Mouse (Mus musculus) midbrain, embryonic 15.5 days (tissue): ENCODE results near the gene Ccdc85c. TPM values are rescaled to one million over a fixed set of nuclear protein-coding genes. Genes with fewer than 3 reads are reported as not detected.
A peak's percentile ranks its signal among the peaks of the same experiment; 100 is the strongest.

ENCODE experiments used
- ATAC-seq: fragments of 200-750 bp; cut with Nextera tagmentation; replicated peaks from 2 replicates; pipeline ENCODE4 v1.8.0; 2017; ENCODE audit warnings: moderate TSS enrichment
- H3K27ac ChIP-seq: fragments of 300-500 bp; sonication (generic); 2 replicates; pipeline ENCODE4 v1.5.1; 2015; ENCODE audit warnings: mild to moderate bottlenecking, inconsistent platforms
- H3K27me3 ChIP-seq: fragments of 300-500 bp; sonication (generic); replicated peaks from 2 replicates; pipeline ENCODE4 v1.6.1; 2015; ENCODE audit warnings: inconsistent platforms
- H3K36me3 ChIP-seq: fragments of 300-500 bp; sonication (generic); replicated peaks from 2 replicates; pipeline ENCODE4 v1.6.1; 2015; ENCODE audit warnings: inconsistent platforms
- H3K4me1 ChIP-seq: fragments of 300-500 bp; sonication (generic); 2 replicates; pipeline ENCODE4 v1.6.1; 2015; ENCODE audit warnings: inconsistent platforms
- H3K4me2 ChIP-seq: fragments of 300-500 bp; sonication (generic); 2 replicates; pipeline ENCODE4 v1.6.1; 2015; ENCODE audit warnings: inconsistent platforms, mild to moderate bottlenecking, moderate library complexity
- H3K4me3 ChIP-seq: fragments of 300-500 bp; sonication (generic); 2 replicates; pipeline ENCODE4 v1.5.1; 2015; ENCODE audit warnings: mild to moderate bottlenecking, inconsistent platforms
- H3K9ac ChIP-seq: fragments of 300-500 bp; sonication (generic); 2 replicates; pipeline ENCODE4 v1.6.1; 2015; ENCODE audit warnings: mild to moderate bottlenecking, inconsistent platforms
- H3K9me3 ChIP-seq: fragments of 300-500 bp; sonication (generic); 2 replicates; pipeline ENCODE4 v1.6.1; 2016; ENCODE audit warnings: inconsistent platforms
- WGBS: fragments of 180-500 bp; shearing (Covaris S2); methylation state at CpG from one replicate; pipeline ENCODE4 v1.1.7; 2015; ENCODE audit warnings: mixed read lengths; 5-methylcytosine and 5-hydroxymethylcytosine counted together
- polyA plus RNA-seq: library from polyadenylated mRNA; unstranded; fragments of >200 nt; fragmentation: Nextera tagmentation; extraction: Ambion mirVana; gene quantifications from 2 replicates; pipeline ENCODE4 v1.2.1, GENCODE M21; 2015

Gene Ccdc85c
- polyA plus RNA-seq, 1 experiment from 2014 or later: 15.8 TPM

DNA sequence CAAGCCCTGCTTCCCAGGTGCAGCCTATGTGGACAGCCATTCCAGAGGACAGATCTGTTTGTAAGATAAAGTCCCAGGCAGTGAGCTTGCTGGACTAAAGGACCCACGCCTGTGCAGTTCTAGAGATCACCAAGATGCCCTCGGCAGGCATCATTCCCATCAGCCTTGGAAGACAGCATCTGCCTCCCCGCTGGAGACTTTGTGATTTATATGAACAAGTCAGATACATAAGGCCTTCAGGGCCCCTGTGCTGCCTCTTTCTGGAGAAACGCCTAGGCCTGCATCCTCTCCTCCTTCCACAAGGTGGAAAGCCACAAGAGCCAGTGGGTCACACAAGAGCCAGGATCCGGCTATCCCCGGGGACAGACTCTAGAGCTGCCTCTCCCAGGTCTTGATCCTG lies 33.6 kb downstream of the Ccdc85c start:
- WGBS: 38% methylated on average over 6 of the region's 6 CpGs
- Histone ChIP-seq H3K4me3 (no peak overlapping the region), H3K9me3 (no peaks in the 10 kb centered on the region), H3K27ac (peak overlapping the region; percentile 73), H3K27me3 (no peaks in the 10 kb centered on the region), H3K9ac (0 out of 2 replicates have a peak overlapping the region, but pooled peaks have one; percentile 11), H3K4me2 (no peak overlapping the region), H3K4me1 (peaks cover 86% of the 10 kb centered on the region), H3K36me3 (no peaks in the 10 kb centered on the region)
- ATAC-seq: no peak

DNA sequence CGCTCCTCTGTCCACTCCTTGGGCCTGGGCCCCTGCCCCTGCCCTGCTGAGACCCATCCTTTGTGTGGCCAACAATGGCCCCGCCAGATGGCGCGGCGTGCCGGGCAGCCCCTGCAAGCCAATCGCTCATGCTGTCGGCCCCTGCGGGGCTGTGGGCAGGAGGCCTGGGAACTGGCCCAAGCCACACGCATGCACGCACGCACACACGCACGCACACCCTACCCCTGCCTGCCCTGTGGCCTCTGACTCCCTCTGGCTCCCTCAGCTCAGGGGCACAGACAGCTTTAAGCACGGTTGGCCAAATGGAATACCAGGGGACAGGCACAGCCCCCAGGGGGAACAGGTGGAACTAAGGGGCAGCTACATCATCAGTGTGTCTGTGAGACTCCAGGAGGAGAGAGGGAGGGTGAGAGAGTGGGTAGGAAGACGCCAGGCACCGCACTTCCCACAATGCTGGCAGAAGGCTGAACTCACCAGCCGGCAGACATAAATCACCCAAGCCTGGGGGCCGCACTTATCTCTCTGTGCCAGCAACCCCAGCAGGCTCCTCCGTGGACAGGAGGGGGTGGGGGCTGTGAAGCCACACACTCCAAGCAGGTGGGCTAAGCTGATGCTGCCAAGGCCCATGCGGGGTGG lies 34.2 kb downstream of the Ccdc85c start:
- Histone ChIP-seq H3K4me3 (no peak overlapping the region), H3K9me3 (no peaks in the 10 kb centered on the region), H3K4me1 (peaks cover 85% of the 10 kb centered on the region), H3K9ac (peak overlapping the region; percentile 11), H3K4me2 (peak overlapping the region; percentile 19), H3K27me3 (no peaks in the 10 kb centered on the region), H3K27ac (peak overlapping the region; percentile 73), H3K36me3 (no peaks in the 10 kb centered on the region)
- peak; percentile 35 for ATAC-seq
- 9% methylated on average over 21 of the region's 21 CpGs for WGBS

DNA sequence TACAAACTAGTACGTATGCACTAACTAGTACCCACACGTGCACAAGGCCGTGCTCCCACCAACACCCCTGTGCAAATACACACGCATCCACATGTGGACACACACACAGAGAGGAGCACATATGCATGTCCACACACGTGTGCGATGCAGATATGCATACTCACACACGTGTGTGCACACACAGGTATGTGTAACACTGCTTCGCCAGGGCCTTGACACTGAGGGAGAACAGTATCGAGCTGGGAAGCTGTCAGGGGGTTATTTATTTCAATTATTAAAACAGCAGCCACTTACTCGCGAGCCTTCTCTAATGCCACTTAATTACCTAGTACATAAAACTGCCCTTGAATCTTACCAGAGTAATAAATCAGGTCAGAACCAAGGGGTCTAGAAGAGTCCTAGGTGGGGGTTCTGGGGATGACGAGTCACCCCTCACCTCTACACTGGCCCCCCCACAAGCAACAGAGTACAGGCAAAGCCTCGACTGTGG lies 34.8 kb downstream of the Ccdc85c start:
- Histone ChIP-seq H3K4me3 (no peak overlapping the region), H3K36me3 (no peaks in the 10 kb centered on the region), H3K27ac (peak overlapping the region; percentile 73), H3K4me1 (peaks cover 84% of the 10 kb centered on the region), H3K4me2 (peak overlapping the region; percentile 19), H3K9ac (peak overlapping the region; percentile 11), H3K9me3 (no peaks in the 10 kb centered on the region), H3K27me3 (no peaks in the 10 kb centered on the region)
- no peak for ATAC-seq
- WGBS: 49% methylated on average over 13 of the region's 13 CpGs

DNA sequence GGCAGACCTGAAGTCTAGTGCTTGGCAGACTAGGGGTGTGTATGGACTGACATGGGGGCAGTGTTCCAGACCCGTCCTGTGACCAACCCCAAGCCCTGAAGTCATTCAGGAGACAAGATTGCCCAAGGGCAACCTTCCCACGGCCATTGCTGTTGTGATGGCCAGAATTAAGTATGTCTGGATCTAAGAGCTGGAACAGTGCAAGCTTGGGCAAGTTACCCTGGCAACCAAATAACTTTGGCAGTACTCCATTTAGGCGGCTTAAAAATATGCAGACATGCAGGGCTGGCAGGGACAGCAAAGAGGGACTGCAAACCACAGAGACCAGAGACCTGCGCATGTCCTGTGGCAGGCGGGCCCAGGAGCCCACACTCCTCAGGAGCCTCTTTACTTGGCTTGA lies 35.8 kb downstream of the Ccdc85c start:
- Histone ChIP-seq H3K9me3 (no peaks in the 10 kb centered on the region), H3K4me1 (peaks cover 74% of the 10 kb centered on the region), H3K4me2 (no peak overlapping the region), H3K27ac (peak overlapping the region; percentile 66), H3K36me3 (no peaks in the 10 kb centered on the region), H3K9ac (no peak overlapping the region), H3K4me3 (no peak overlapping the region), H3K27me3 (no peaks in the 10 kb centered on the region)
- WGBS: 21% methylated on average over 5 of the region's 5 CpGs
- peak; percentile 17; the same call in 1 of the 2 replicates for ATAC-seq

DNA sequence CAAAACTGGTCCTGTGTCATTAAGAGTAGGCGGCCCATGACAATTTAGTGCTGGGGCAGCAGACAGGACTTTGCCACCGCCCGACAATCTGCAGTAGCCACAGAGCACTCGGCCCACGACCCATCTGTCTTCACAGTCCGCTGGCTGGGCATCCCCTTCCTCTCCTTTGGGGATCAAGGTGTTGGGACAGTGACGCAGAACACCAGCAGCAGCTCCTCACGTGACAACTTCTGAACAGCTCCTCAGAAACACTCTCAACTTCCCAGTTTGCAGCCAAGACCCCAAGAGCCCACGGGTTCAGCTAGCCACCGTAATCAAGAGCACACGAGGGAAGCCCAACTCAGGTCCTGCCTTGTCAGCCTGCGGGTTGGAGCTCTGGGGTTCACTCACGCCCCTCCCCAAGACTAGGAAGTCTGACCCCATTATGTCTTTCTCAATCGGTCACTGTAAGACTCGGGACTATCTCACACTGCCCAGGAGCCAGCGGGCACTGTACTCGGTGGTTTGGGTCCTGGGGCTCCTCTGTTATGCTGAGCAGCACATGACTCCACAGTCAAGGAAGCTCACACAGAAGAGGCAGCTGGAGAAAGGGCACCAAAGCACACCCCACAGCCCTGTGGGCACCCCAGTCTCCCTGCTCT lies 36.7 kb downstream of the Ccdc85c start:
- Histone ChIP-seq H3K4me3 (no peak overlapping the region), H3K27ac (no peak overlapping the region), H3K27me3 (no peaks in the 10 kb centered on the region), H3K9me3 (no peaks in the 10 kb centered on the region), H3K9ac (no peak overlapping the region), H3K36me3 (no peaks in the 10 kb centered on the region), H3K4me1 (peaks cover 65% of the 10 kb centered on the region), H3K4me2 (no peak overlapping the region)
- ATAC-seq: no peak
- 81% methylated on average over 17 of the region's 17 CpGs for WGBS

DNA sequence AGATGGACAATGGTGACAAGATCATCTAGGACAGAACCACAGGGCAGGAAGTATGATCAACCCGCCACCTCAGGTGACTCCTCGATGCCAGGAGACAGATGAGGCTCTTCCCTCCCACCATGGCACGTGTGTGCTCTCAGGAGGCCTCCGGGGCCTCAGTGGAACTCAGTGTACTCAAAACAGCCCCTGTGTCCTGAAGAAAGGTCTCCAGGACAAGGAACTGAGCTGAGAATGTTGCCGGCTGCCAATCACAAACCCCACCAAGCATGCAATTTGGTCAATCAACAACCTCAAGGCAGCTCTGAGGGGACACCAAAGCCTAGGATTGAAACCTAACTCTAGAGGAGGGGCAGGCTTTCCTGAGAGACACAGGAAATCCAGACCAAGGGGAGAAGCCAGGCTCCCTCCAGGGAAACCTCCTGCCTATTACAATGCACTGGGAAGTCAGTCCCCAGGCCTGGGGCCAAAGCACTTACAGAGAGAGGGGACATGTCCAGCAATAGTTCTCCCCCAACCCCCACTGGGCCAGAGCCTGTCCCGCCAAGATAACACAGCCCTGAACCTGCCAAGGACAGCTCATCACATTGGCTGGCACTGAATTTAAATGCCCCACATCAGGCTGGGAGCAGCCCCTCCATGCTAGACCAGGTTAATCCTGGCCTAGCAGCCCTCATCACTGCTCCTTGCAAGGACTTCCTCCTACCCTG lies 37.8 kb downstream of the Ccdc85c start:
- H3K27me3 ChIP-seq: no peaks in the 10 kb centered on the region
- no peak overlapping the region for H3K9ac ChIP-seq
- H3K27ac ChIP-seq: no peak overlapping the region
- H3K4me1 ChIP-seq: peaks cover 59% of the 10 kb centered on the region
- no peak overlapping the region for H3K4me2 ChIP-seq
- no peaks in the 10 kb centered on the region for H3K9me3 ChIP-seq
- H3K4me3 ChIP-seq: no peak overlapping the region
- WGBS: 80% methylated on average over 6 of the region's 6 CpGs
- no peaks in the 10 kb centered on the region for H3K36me3 ChIP-seq
- ATAC-seq: no peak

DNA sequence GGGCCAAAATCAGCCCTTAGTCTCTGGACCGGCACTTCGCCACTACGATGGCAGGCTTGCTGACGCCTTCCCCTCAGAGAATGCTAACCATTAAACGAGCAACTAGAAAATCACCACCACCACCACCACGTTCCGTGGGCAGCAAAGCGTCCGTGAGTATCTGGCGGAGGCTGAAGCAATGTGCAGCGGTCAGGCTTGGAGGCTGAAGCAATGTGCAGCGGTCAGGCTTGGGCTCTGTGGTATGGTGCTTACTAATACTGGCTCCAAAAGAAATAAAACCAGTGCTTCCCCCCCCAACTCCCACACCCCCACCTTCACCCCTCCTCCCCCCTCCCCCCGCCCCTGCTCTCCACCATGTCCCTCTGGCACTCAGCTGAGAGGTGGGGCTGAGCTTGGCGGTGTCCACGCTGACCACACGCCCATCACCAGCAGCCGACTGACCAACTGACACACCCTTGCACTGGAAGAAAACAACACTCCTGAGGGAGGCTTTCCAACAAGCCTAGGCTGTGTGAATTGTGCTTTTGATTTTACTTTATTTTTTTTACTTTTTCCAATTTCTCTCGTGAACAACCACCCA lies 39.2 kb downstream of the Ccdc85c start:
- WGBS: 75% methylated on average over 18 of the region's 18 CpGs

DNA sequence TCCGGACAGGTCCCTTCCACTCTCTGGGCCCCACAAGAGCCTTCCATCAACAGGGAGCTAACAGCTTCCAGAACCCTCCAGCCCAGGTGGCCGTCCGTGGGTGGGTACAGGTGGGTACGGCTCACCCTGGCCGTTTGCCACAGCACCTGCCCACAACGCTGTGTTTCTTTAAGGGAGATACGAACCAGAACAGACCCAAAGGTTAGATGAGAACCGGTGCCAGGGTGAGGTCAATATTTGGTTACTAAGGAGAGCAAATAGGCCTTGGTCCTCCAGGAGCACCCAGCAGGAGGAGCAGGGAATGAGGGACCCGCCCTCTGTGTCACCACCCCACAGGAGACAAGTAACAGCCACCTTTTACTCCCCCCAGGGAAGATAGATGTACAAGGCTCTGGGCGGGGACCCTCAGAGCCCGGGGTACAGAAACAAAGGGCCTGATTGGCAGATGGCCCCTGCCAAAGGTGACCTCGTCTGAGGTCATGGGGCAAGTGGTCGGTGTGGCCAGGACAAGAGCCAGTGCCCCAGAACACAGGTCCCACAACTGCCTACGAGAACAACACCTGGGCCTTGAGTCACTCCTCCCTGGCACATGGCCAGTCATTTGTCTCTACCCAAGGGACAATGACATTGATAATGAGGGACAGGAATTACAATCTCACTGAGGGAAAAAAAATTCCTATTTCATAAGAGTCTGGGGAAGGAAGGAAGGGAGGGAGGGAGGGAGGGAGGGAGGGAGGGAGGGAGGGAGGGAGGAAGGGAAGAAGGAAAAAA lies 40.2 kb downstream of the Ccdc85c start:
- no peak overlapping the region for H3K4me3 ChIP-seq
- no peak overlapping the region for H3K4me2 ChIP-seq
- no peak for ATAC-seq
- no peaks in the 10 kb centered on the region for H3K27me3 ChIP-seq
- H3K9ac ChIP-seq: no peak overlapping the region
- H3K27ac ChIP-seq: no peak overlapping the region
- no peaks in the 10 kb centered on the region for H3K9me3 ChIP-seq
- peaks cover 49% of the 10 kb centered on the region for H3K4me1 ChIP-seq
- H3K36me3 ChIP-seq: no peaks in the 10 kb centered on the region
- 82% methylated on average over 14 of the region's 14 CpGs for WGBS

More for the DNA sequence above, 39.2 kb downstream of the Ccdc85c start:
- Histone ChIP-seq H3K27ac (no peak overlapping the region), H3K9me3 (no peaks in the 10 kb centered on the region), H3K4me2 (no peak overlapping the region), H3K36me3 (no peaks in the 10 kb centered on the region), H3K4me1 (peaks cover 56% of the 10 kb centered on the region), H3K27me3 (no peaks in the 10 kb centered on the region), H3K4me3 (no peak overlapping the region), H3K9ac (no peak overlapping the region)
- ATAC-seq: no peak

DNA sequence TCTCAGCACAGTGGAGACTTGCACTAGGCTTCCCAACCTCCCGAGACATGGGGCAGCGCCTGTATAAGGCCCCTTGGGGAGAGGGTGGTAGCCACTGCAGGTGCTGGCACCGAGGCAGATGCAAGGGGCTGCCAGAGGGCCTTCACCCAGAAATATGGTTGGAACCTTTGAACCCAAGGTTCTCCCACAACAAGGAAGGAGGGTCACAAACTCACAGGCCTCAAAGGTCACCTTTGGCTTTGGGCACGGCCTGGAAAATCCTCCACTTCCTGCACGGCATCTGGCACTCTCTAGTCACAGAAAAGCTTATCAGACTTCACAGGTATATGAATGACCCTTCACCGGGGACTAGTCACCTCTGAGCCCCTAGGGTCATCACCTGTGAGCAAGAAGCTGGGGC lies 41.5 kb downstream of the Ccdc85c start:
- Histone ChIP-seq H3K9me3 (no peaks in the 10 kb centered on the region), H3K4me3 (no peak overlapping the region), H3K27me3 (no peaks in the 10 kb centered on the region), H3K27ac (no peak overlapping the region), H3K9ac (no peak overlapping the region), H3K4me2 (no peak overlapping the region), H3K4me1 (peaks cover 36% of the 10 kb centered on the region), H3K36me3 (no peaks in the 10 kb centered on the region)
- 91% methylated on average over 6 of the region's 6 CpGs for WGBS
- no peak for ATAC-seq

DNA sequence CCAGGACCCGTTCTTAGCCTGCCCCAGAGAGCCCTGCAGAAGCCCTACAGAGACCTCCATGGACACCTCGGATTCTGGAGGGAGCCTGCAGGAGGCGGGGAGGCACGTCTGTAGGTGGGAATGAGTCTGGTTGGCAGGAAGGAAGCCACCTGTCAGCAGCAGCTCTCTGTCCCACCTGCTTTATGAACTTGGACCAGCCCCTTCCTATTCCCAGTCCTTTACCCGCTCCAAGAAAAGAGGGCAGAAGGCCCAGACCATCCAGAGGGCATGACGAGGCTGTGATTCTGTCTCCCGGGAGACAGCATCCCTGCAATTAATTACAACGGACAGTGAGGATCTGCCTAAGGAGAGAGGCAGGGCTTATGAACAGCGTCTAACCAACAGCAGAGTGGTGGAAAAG lies 43.3 kb downstream of the Ccdc85c start:
- Histone ChIP-seq H3K9me3 (no peaks in the 10 kb centered on the region), H3K27ac (peak overlapping the region; percentile 43; the same call in 1 of the 2 replicates), H3K36me3 (no peaks in the 10 kb centered on the region), H3K4me3 (no peak overlapping the region), H3K9ac (no peak overlapping the region), H3K4me2 (no peak overlapping the region), H3K27me3 (no peaks in the 10 kb centered on the region), H3K4me1 (peaks cover 33% of the 10 kb centered on the region)
- WGBS: 27% methylated on average over 9 of the region's 9 CpGs
- ATAC-seq: no peak

DNA sequence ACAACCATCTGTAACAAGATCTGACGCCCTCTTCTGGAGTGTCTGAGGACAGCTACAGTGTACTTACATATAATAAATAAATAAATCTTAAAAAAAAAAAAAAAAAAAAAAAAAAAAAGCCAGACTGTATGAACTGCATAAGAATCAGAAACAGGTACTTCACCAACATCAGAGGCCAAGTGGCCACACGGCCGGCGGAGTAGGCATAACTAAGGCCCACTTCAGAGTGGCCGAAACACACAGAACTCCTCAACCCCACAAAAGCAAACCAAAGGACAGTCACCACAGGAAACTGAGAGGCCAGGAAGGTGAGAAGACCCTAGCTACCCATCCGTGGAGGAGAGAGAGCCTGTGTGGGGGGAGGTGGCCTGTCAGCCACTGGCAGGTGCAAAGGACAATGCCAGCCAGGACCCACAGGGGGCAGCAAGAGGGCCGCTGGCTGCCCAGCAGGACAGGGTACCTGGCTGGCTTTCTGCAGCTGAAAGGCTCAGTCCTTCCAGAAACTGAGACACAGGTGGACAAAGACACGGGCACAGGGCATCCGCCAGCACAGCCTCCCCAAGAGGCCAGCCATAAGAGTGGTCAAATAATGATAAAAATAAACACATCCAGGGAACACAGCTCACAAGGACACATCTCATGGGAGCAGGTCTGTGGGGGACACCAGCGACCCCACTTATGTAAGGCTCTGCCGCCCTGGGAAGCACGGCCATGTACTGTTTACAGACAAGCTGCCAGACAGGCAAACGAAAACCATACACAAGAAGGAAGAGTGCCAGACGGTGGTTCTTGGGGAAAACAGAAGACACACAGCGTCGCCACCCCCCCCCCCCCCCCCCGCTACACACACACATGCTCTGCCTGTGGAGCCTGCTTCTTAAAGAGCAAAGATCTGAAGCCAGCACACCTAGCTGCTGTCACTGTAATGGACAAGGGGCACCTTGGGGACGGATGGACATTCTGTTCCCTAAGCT lies 44.1 kb downstream of the Ccdc85c start:
- peaks cover 36% of the 10 kb centered on the region for H3K4me1 ChIP-seq
- WGBS: 56% methylated on average over 17 of the region's 18 CpGs
- no peaks in the 10 kb centered on the region for H3K9me3 ChIP-seq
- no peak overlapping the region for H3K4me2 ChIP-seq
- H3K4me3 ChIP-seq: no peak overlapping the region
- no peak overlapping the region for H3K9ac ChIP-seq
- ATAC-seq: no peak
- H3K27ac ChIP-seq: peak overlapping the region; percentile 43; the same call in 1 of the 2 replicates
- no peaks in the 10 kb centered on the region for H3K27me3 ChIP-seq
- H3K36me3 ChIP-seq: no peaks in the 10 kb centered on the region
